Mouse (Mus musculus) midbrain, postnatal 0 days (tissue): ENCODE measurements at regions not wholly inside any gene's neighbourhood (a gene's known extent, or its start where the extent isn't known, plus 50 kb on each side); places are given as distances from the start of the nearest gene placed in this dataset.

ENCODE experiments used
- ATAC-seq: fragments of 200-750 bp; cut with Nextera tagmentation; 2 replicates; pipeline ENCODE4 v1.8.0; 2017; ENCODE audit warnings: moderate number of reproducible peaks, mild to moderate bottlenecking, moderate TSS enrichment, moderate library complexity; ENCODE audit not compliant: low FRiP score
- DNase-seq: peaks from one replicate; pipeline ENCODE4 v3.0.0-alpha.2; 2015; ENCODE audit warnings: low spot score
- H3K27ac ChIP-seq: fragments of 300-500 bp; sonication (generic); 2 replicates; pipeline ENCODE4 v1.5.1; 2014; ENCODE audit warnings: low read depth, mild to moderate bottlenecking, low read length, mixed read lengths
- H3K27me3 ChIP-seq: fragments of 300-500 bp; sonication (generic); 2 replicates; pipeline ENCODE4 v1.6.1; 2014; ENCODE audit warnings: low read length, control low read depth, mixed read lengths; ENCODE audit not compliant: insufficient read depth
- H3K36me3 ChIP-seq: fragments of 300-500 bp; sonication (generic); 2 replicates; pipeline ENCODE4 v1.6.1; 2014; ENCODE audit warnings: low read length, control low read depth, mixed read lengths; ENCODE audit not compliant: insufficient read depth
- H3K4me1 ChIP-seq: fragments of 300-500 bp; sonication (generic); 2 replicates; pipeline ENCODE4 v1.6.1; 2014; ENCODE audit warnings: mild to moderate bottlenecking, control low read depth, antibody characterized with exemption, low read length, mixed read lengths; ENCODE audit not compliant: insufficient read depth
- H3K4me2 ChIP-seq: fragments of 300-500 bp; sonication (generic); 2 replicates; pipeline ENCODE4 v1.6.1; 2014; ENCODE audit warnings: low read depth, mild to moderate bottlenecking, low read length, mixed read lengths; ENCODE audit not compliant: poor library complexity, severe bottlenecking
- H3K4me3 ChIP-seq: fragments of 300-500 bp; sonication (generic); 2 replicates; pipeline ENCODE4 v1.5.1; 2014; ENCODE audit warnings: low read depth, mild to moderate bottlenecking, low read length, moderate library complexity
- H3K9ac ChIP-seq: fragments of 300-500 bp; sonication (generic); replicated peaks from 2 replicates; pipeline ENCODE4 v1.6.1; 2014; ENCODE audit warnings: mild to moderate bottlenecking, low read length, moderate library complexity, mixed read lengths; ENCODE audit not compliant: poor library complexity, severe bottlenecking
- H3K9me3 ChIP-seq: fragments of 300-500 bp; sonication (generic); 2 replicates; pipeline ENCODE4 v1.6.1; 2016; ENCODE audit warnings: low read length, control low read depth
- CTCF ChIP-seq: IDR thresholded peaks from 2 replicates; pipeline ENCODE4 v1.5.1; 2016; ENCODE audit warnings: antibody characterized with exemption, mild to moderate bottlenecking
- WGBS: fragments of 180-500 bp; shearing (Covaris S2); extraction: QIAGEN DNeasy Blood & Tissue Kit; methylation state at CpG from one replicate; pipeline ENCODE4 v1.1.7; 2014; 5-methylcytosine and 5-hydroxymethylcytosine counted together

- Histone ChIP-seq H3K4me2 (no peak overlapping the region), H3K27ac (no peak overlapping the region), H3K27me3 (no peaks in the 10 kb centered on the region), H3K4me1 (no peaks in the 10 kb centered on the region), H3K36me3 (no peaks in the 10 kb centered on the region), H3K4me3 (no peak overlapping the region), H3K9ac (no peak overlapping the region), H3K9me3 (no peaks in the 10 kb centered on the region)
- no peak for DNase-seq
- no peak for ATAC-seq
- TF ChIP-seq CTCF = no peak
- WGBS = 34% methylated on average over 5 of the region's 5 CpGs
Measured at GRCm38 (mm10) chr14:87297160-87297559, 119.3 kb upstream of the Tdrd3 start.

- Histone ChIP-seq H3K27ac (no peak overlapping the region), H3K36me3 (no peaks in the 10 kb centered on the region), H3K4me3 (no peak overlapping the region), H3K9me3 (no peaks in the 10 kb centered on the region), H3K4me1 (no peaks in the 10 kb centered on the region), H3K27me3 (no peaks in the 10 kb centered on the region), H3K9ac (no peak overlapping the region), H3K4me2 (no peak overlapping the region)
- ATAC-seq = no peak
- 71% methylated on average over 4 of the region's 4 CpGs for WGBS
- no peak for DNase-seq
- no peak for TF ChIP-seq CTCF
Measured at GRCm38 (mm10) chr14:87300838-87301237, 115.6 kb upstream of the Tdrd3 start.

DNA sequence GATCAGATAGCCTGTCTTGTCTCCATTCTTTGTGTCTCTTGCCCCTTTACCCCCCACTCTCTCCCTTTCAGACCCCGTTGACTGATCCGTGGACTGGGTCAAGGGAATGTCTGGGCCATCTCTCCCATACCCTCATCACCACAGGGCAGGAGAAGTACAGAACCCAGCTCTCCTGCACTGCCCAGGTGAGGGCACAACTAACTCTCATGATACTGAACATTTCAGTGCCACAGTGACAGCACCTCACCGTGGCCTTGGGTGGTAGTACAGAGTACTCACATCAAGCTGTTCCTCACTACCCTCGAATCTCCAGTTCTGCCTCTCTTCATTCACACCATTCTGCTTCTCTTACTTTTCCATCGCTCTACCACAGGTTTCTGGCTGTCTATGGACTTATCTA is 114.9 kb upstream of the Tdrd3 start:
- no peak overlapping the region for H3K4me2 ChIP-seq
- no peak for TF ChIP-seq CTCF
- H3K27me3 ChIP-seq = no peaks in the 10 kb centered on the region
- no peak overlapping the region for H3K27ac ChIP-seq
- DNase-seq (no peak), ATAC-seq (no peak)
- H3K9me3 ChIP-seq = no peaks in the 10 kb centered on the region
- no peaks in the 10 kb centered on the region for H3K4me1 ChIP-seq
- H3K4me3 ChIP-seq = no peak overlapping the region
- H3K36me3 ChIP-seq = no peaks in the 10 kb centered on the region
- H3K9ac ChIP-seq = no peak overlapping the region
- 84% methylated on average over 5 of the region's 5 CpGs for WGBS

DNA sequence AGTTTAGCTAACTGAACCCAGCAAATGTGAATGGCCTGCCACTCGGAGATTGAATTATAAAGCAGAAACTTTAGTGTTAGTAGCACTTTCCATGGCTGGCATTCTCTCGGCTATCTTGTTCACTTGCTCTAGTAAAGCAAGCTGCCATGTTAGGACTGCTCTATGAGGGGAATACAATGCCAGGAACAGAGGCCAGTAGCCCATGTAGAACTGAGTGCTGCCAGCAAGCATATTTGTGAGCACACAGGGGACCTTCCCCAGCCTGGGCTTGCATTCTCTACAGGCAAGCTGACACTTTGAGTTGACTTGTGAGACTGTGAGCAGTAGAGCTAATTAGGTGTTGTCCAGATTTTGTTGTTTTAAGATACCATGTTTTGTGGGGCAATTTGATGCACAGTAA is 111.0 kb upstream of the Tdrd3 start:
- TF ChIP-seq CTCF = no peak
- H3K36me3 ChIP-seq = no peaks in the 10 kb centered on the region
- DNase-seq = no peak
- H3K4me1 ChIP-seq = no peaks in the 10 kb centered on the region
- no peak for ATAC-seq
- no peak overlapping the region for H3K4me2 ChIP-seq
- H3K4me3 ChIP-seq = no peak overlapping the region
- WGBS = 90% methylated on average over 2 of the region's 2 CpGs
- no peak overlapping the region for H3K9ac ChIP-seq
- no peaks in the 10 kb centered on the region for H3K27me3 ChIP-seq
- no peak overlapping the region for H3K27ac ChIP-seq
- no peaks in the 10 kb centered on the region for H3K9me3 ChIP-seq

- Histone ChIP-seq H3K27me3 (no peaks in the 10 kb centered on the region), H3K36me3 (no peaks in the 10 kb centered on the region), H3K4me1 (no peaks in the 10 kb centered on the region), H3K4me2 (no peak overlapping the region), H3K27ac (no peak overlapping the region), H3K4me3 (no peak overlapping the region), H3K9me3 (no peaks in the 10 kb centered on the region), H3K9ac (no peak overlapping the region)
- 64% methylated on average over 7 of the region's 7 CpGs for WGBS
- no peak for TF ChIP-seq CTCF
- DNase-seq (no peak), ATAC-seq (no peak)
Measured at GRCm38 (mm10) chr14:87306011-87306410, 110.4 kb upstream of the Tdrd3 start.

DNA sequence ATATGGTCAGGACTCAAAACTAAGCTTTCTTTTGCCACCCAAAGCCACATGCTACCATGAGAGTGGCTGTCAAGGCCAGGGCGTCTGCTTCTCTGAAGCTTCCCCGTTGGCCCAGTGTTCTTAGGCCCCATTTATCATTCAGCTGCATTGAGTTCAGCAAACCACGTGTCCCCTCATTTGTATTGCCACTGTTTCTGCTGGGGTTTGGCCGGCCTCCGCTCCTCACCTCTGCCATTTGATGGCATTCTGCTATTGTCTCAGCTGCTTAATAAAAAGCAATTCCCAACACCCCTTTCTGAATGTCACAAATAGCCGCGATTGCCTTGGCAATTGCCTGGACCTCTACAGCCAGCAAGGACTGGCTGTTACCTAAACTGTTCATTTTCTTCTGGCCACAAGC is 108.4 kb upstream of the Tdrd3 start:
- Histone ChIP-seq H3K27ac (no peak overlapping the region), H3K9ac (no peak overlapping the region), H3K4me3 (no peak overlapping the region), H3K27me3 (no peaks in the 10 kb centered on the region), H3K36me3 (no peaks in the 10 kb centered on the region), H3K4me2 (no peak overlapping the region), H3K4me1 (no peaks in the 10 kb centered on the region), H3K9me3 (no peaks in the 10 kb centered on the region)
- DNase-seq (peak; percentile 9), ATAC-seq (no peak)
- 72% methylated on average over 7 of the region's 7 CpGs for WGBS
- no peak for TF ChIP-seq CTCF

GRCm38 (mm10) chr14:87312318-87312717 is 104.1 kb upstream of the Tdrd3 start:
- no peaks in the 10 kb centered on the region for H3K9me3 ChIP-seq
- no peak overlapping the region for H3K4me3 ChIP-seq
- H3K4me1 ChIP-seq = no peaks in the 10 kb centered on the region
- ATAC-seq (no peak), DNase-seq (no peak)
- no peak overlapping the region for H3K4me2 ChIP-seq
- no peak for TF ChIP-seq CTCF
- no peaks in the 10 kb centered on the region for H3K27me3 ChIP-seq
- no peak overlapping the region for H3K27ac ChIP-seq
- no peak overlapping the region for H3K9ac ChIP-seq
- 89% methylated on average over 5 of the region's 5 CpGs for WGBS
- H3K36me3 ChIP-seq = no peaks in the 10 kb centered on the region
